Mouse (Mus musculus): Measurements from ENCODE around the gene Zdhhc19. TPM values are rescaled to one million over a fixed set of nuclear protein-coding genes. Genes with fewer than 3 reads are reported as not detected.

Gene Zdhhc19
- polyA plus RNA-seq, 1 experiment from 2014 or later: not detected

DNA sequence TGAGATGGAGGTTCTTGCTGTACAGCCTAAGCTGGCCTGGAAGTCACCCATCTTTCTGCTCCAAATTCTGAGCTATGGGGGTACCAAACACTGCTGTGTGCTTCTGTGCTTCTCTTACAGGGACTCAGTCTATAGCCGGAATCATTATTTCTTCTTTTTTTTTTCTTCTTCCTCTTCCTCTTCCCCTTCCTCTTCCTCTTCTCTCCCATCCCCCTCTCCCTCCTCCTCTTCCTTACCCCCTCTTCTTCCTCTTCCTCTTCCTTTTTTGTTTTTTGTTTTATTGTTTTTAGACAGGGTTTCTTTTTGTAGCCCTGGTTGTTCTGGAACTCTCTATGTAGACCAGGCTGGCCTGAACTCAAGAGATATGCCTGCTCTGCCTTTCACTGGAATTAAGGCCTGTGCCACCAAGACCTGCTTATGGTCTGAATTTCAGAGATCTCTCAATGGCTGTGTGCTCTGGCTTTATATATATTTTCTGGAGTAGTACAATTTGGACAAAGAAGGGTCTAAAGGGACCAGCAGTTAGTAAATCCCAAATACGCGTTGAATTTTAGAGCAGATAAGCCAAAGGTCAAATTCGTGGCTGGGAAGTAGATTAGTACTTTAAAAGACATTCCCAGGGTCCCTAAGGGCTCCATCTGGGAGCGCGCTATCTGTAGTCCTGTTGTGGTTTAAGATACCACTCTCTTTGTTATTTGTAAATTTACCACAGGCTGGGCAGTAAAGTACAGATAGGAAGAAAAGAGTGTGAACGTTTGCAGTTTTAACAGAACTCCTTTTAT, 111.7 kb downstream of the Zdhhc19 start:
- no peak for ATAC-seq (ENCODE audit: insufficient number of reproducible peaks, insufficient read depth, low FRiP score, low TSS enrichment, low read depth)
- Histone ChIP-seq H3K9me3 (no peaks in the 10 kb centered on the region), H3K9ac (no peak overlapping the region), H3K4me1 (no peaks in the 10 kb centered on the region), H3K4me3 (0 out of 2 replicates have a peak overlapping the region, but pooled peaks have one; percentile 78), H3K36me3 (no peaks in the 10 kb centered on the region), H3K27ac (no peak overlapping the region), H3K27me3 (no peaks in the 10 kb centered on the region), H3K4me2 (peak overlapping the region; percentile 89)
- 65% methylated on average over 7 of the region's 7 CpGs for WGBS

DNA sequence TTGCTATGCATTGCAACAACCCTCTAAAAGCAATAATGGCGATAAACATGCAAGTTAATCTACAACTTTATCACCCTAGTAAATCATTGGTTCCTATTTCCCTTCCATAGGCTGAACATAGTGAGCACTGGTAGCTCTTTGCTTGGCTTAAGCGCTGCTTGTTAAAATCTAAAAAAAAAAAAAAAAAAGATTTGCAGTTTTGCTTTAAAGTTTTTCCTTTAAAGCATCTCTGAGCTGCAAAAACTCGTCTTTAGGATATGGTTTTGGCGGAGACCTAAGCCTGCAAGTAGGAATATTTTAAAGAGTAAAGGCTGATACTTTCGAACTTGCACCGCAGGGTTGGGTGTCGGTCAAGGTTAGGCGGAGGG, 112.3 kb downstream of the Zdhhc19 start:
- no peaks in the 10 kb centered on the region for H3K36me3 ChIP-seq
- peak overlapping the region; percentile 88 for H3K27ac ChIP-seq
- no peak for ATAC-seq (ENCODE audit: insufficient number of reproducible peaks, insufficient read depth, low FRiP score, low TSS enrichment, low read depth)
- WGBS: 11% methylated on average over 8 of the region's 8 CpGs
- H3K4me2 ChIP-seq: peak overlapping the region; percentile 89
- H3K4me1 ChIP-seq: no peaks in the 10 kb centered on the region
- H3K27me3 ChIP-seq: no peaks in the 10 kb centered on the region
- no peaks in the 10 kb centered on the region for H3K9me3 ChIP-seq
- H3K4me3 ChIP-seq: peak overlapping the region; percentile 78
- 0 out of 2 replicates have a peak overlapping the region, but pooled peaks have one; percentile 79 for H3K9ac ChIP-seq

DNA sequence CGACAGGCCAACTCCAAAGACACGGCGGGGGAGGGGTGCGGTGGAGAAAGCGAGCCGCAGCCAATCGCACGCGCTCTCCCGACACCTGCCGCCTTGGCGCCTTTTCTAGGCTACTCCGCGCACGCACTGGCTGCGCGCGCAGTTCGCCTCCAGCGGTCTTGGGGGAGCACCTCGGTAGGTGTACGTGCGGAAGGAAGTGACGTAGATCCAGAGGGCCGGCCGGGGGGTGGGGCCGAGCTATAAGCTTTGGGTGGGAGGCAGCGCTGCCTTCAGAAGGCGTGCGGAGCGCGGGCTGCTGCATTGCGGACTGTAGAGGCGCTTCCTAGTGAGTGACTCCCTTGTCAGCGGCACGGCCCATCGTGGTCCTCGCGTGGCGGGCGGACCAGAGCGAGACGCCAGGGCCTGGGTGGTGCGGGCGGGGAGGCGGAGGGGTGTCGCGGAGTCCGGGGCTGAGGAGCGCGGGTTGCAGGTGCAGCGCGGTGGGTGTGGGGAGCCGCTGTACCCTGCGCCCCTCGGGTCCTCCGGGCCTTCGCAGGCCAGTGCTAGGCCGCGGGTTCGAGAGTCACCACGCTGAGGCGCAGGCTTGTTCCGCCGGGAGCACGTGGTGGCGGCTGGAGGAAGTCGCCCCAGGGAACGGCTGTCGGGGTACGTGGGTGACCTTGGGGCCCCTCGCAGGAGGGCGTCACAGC, 112.8 kb downstream of the Zdhhc19 start, which contains the start of gene Tfrc:
Gene Tfrc (plus strand): TSS at position 209 of the 689 bp plus-strand sequence.
- no peaks in the 10 kb centered on the region for H3K4me1 ChIP-seq
- H3K9me3 ChIP-seq: no peaks in the 10 kb centered on the region
- H3K27me3 ChIP-seq: no peaks in the 10 kb centered on the region
- H3K36me3 ChIP-seq: no peaks in the 10 kb centered on the region
- peak; percentile 97 for ATAC-seq (ENCODE audit: insufficient number of reproducible peaks, insufficient read depth, low FRiP score, low TSS enrichment, low read depth)
- WGBS: 1% methylated on average over 73 of the region's 73 CpGs
- H3K4me3 ChIP-seq: peak within 1 kb of the TSS; percentile 78
- peak within 1 kb of the TSS; percentile 89 for H3K4me2 ChIP-seq
- H3K9ac ChIP-seq: peak within 1 kb of the TSS; percentile 79
- peak within 1 kb of the TSS; percentile 88 for H3K27ac ChIP-seq

DNA sequence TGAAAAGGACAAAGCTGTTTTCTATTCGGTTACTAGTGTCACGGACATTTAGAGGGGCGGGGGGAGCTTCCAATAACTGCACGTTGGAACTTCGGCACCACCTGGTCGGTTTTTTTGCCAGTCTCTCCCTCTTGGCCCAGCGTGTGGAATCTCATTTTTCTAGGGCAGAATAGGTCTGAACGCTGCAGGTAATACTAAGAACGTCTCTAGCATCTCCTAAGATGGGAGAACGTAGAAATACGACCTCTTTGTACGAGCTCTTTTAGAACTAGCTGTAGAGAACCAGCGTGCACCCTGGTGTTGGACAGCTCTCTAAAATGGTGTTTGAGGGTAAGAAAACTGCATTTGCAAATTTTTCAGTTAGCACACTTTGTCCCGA, 113.3 kb downstream of the Zdhhc19 start:
- no peaks in the 10 kb centered on the region for H3K27me3 ChIP-seq
- peak overlapping the region; percentile 78 for H3K4me3 ChIP-seq
- H3K27ac ChIP-seq: peak overlapping the region; percentile 88
- WGBS: under 1% methylated on average over 14 of the region's 14 CpGs
- ATAC-seq (ENCODE audit: insufficient number of reproducible peaks, insufficient read depth, low FRiP score, low TSS enrichment, low read depth): no peak; the same call in 1 of the 2 replicates
- no peaks in the 10 kb centered on the region for H3K36me3 ChIP-seq
- H3K9me3 ChIP-seq: no peaks in the 10 kb centered on the region
- peak overlapping the region; percentile 89 for H3K4me2 ChIP-seq
- H3K4me1 ChIP-seq: no peaks in the 10 kb centered on the region
- H3K9ac ChIP-seq: peak overlapping the region; percentile 79

DNA sequence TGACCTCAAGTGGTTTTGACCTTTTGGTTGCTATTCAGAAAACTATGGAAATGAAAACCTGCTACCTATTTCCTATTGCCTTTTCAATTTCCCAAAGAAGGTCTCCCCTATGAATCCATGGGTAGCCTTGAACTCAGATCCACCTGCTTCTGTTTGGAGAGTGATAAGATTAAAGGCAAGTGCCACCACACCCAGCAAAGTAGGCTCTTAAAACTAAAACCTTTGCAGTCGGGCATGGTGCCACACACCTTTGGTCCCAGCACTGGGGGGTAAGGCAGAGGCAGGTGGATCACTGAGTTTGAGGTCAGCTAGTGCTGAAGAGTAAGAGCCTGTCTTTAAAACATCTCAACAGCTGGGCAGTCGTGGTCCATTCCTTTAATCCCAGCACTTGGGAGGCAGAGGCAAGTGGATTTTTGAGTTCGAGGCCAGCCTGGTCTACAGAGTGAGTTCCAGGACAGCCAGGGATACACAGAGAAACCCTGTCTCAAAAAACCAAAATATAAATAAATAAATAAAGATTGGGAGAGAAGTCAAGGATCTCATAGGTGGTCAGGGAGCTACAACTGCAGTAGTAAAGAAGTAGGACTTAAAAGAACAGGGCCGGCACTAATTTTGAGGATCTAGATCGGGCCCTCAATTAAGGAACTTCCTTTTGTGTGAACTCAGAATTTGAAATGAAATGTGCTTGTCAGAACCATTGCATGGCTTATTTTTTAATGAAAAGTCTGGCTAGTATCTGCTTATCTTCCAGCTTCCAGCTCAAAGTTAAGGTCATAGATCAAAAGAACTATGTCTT, 114.6 kb downstream of the Zdhhc19 start:
- H3K4me3 ChIP-seq: no peak overlapping the region
- peaks cover 8% of the 10 kb centered on the region for H3K36me3 ChIP-seq
- ATAC-seq (ENCODE audit: insufficient number of reproducible peaks, insufficient read depth, low FRiP score, low TSS enrichment, low read depth): no peak
- 78% methylated on average over 5 of the region's 5 CpGs for WGBS
- H3K9ac ChIP-seq: no peak overlapping the region
- no peaks in the 10 kb centered on the region for H3K27me3 ChIP-seq
- no peaks in the 10 kb centered on the region for H3K4me1 ChIP-seq
- H3K4me2 ChIP-seq: peak overlapping the region; percentile 89; the same call in 1 of the 2 replicates
- no peaks in the 10 kb centered on the region for H3K9me3 ChIP-seq
- H3K27ac ChIP-seq: no peak overlapping the region

Other genes starting within 250 kb of the Zdhhc19 start
- gene Fbxo45, start 249.1 kb upstream of the Zdhhc19 start, polyA plus RNA-seq (2015; fragmentation: Nextera tagmentation; extraction: Ambion mirVana): 7.3 and 11.0 TPM in 2 replicates
- 21.3 and 23.4 TPM in 2 replicates for gene Wdr53, start 249.0 kb upstream of the Zdhhc19 start, polyA plus RNA-seq (2015; fragmentation: Nextera tagmentation; extraction: Ambion mirVana)
- 0.18 TPM in 1 of 2 replicates, not detected in the other for gene Smco1, start 224.8 kb upstream of the Zdhhc19 start, polyA plus RNA-seq (2015; fragmentation: Nextera tagmentation; extraction: Ambion mirVana)
- 40.3 and 41.6 TPM in 2 replicates for gene Rnf168, start 218.8 kb upstream of the Zdhhc19 start, polyA plus RNA-seq (2015; fragmentation: Nextera tagmentation; extraction: Ambion mirVana)
- gene Ubxn7, start 164.0 kb upstream of the Zdhhc19 start, polyA plus RNA-seq (2015; fragmentation: Nextera tagmentation; extraction: Ambion mirVana): 32.3 and 34.5 TPM in 2 replicates
- gene Tm4sf19, start 95.8 kb upstream of the Zdhhc19 start, polyA plus RNA-seq (2015; fragmentation: Nextera tagmentation; extraction: Ambion mirVana): not detected in 2 replicates
- 26.6 and 27.5 TPM in 2 replicates for gene Tctex1d2, start 76.6 kb upstream of the Zdhhc19 start, polyA plus RNA-seq (2015; fragmentation: Nextera tagmentation; extraction: Ambion mirVana)
- gene Pcyt1a, start 65.3 kb upstream of the Zdhhc19 start, polyA plus RNA-seq (2015; fragmentation: Nextera tagmentation; extraction: Ambion mirVana): 34.2 TPM in 2 replicates
- gene Slc51a, start 8.4 kb upstream of the Zdhhc19 start, polyA plus RNA-seq (2015; fragmentation: Nextera tagmentation; extraction: Ambion mirVana): 0.25 and 2.6 TPM in 2 replicates
- 20.8 and 21.4 TPM in 2 replicates for gene Tfrc, start 112.7 kb downstream of the Zdhhc19 start, polyA plus RNA-seq (2015; fragmentation: Nextera tagmentation; extraction: Ambion mirVana)
- gene Tnk2, start 147.6 kb downstream of the Zdhhc19 start, polyA plus RNA-seq (2015; fragmentation: Nextera tagmentation; extraction: Ambion mirVana): 12.7 and 13.3 TPM in 2 replicates
- 0.38 and 0.62 TPM in 2 replicates for gene Muc4, start 239.6 kb downstream of the Zdhhc19 start, polyA plus RNA-seq (2015; fragmentation: Nextera tagmentation; extraction: Ambion mirVana)